Mouse (Mus musculus): Measurements from ENCODE around the gene Tmem80. TPM values are rescaled to one million over a fixed set of nuclear protein-coding genes. Genes with fewer than 3 reads are reported as not detected.

Gene Tmem80
- polyA plus RNA-seq (2015; fragmentation: Nextera tagmentation; extraction: Ambion mirVana): 52.8 and 54.4 TPM in 2 replicates

GRCm38 (mm10) chr7:141327469-141328372 lies at the start of gene Tmem80, which contains the start of gene Deaf1:
TSS of gene Tmem80 (plus strand) at chr7:141327739.
TSS of gene Deaf1 (minus strand) at chr7:141327690.
- H3K9ac ChIP-seq: peak within 1 kb of the TSS; percentile 80
- H3K9me3 ChIP-seq (replicated peaks): no peaks in the 10 kb centered on the region
- H3K4me2 ChIP-seq: peak within 1 kb of the TSS; percentile 98
- H3K4me1 ChIP-seq: peaks cover 26% of the 10 kb centered on the region
- H3K27ac ChIP-seq: peak within 1 kb of the TSS; percentile 96
- peak within 1 kb of the TSS; percentile 57 for H3K4me3 ChIP-seq (replicated peaks)
- peak; percentile 96 for ATAC-seq (replicated peaks; ENCODE audit: low FRiP score)
- H3K36me3 ChIP-seq: peaks cover 20% of the 10 kb centered on the region
- no peaks in the 10 kb centered on the region for H3K27me3 ChIP-seq
- under 1% methylated on average over 105 of the region's 105 CpGs for WGBS

GRCm38 (mm10) chr7:141278766-141279590 lies 48.6 kb upstream of the Tmem80 start, which contains the start of gene Sct:
TSS of gene Sct (minus strand) at chr7:141279133.
- no peaks in the 10 kb centered on the region for H3K9me3 ChIP-seq (replicated peaks)
- H3K4me2 ChIP-seq: peak within 1 kb of the TSS; percentile 88
- no peaks in the 10 kb centered on the region for H3K36me3 ChIP-seq
- H3K4me1 ChIP-seq: peaks cover 46% of the 10 kb centered on the region
- peak within 1 kb of the TSS; percentile 48 for H3K4me3 ChIP-seq (replicated peaks)
- WGBS: 2% methylated on average over 46 of the region's 46 CpGs
- ATAC-seq (replicated peaks; ENCODE audit: low FRiP score): peak; percentile 52
- no peak within 1 kb of the TSS for H3K27ac ChIP-seq
- H3K27me3 ChIP-seq: no peaks in the 10 kb centered on the region
- peak within 1 kb of the TSS; percentile 51 for H3K9ac ChIP-seq

GRCm38 (mm10) chr7:141281442-141281841 lies 46.1 kb upstream of the Tmem80 start:
- H3K4me3 ChIP-seq (replicated peaks): no peak overlapping the region
- no peaks in the 10 kb centered on the region for H3K36me3 ChIP-seq
- no peak overlapping the region for H3K9ac ChIP-seq
- peak overlapping the region; percentile 70 for H3K27ac ChIP-seq
- ATAC-seq (replicated peaks; ENCODE audit: low FRiP score): peak; percentile 57; the same call in 1 of the 2 replicates
- H3K27me3 ChIP-seq: no peaks in the 10 kb centered on the region
- H3K4me2 ChIP-seq: no peak overlapping the region
- H3K4me1 ChIP-seq: peaks cover 35% of the 10 kb centered on the region
- H3K9me3 ChIP-seq (replicated peaks): no peaks in the 10 kb centered on the region
- 59% methylated on average over 6 of the region's 6 CpGs for WGBS

GRCm38 (mm10) chr7:141282756-141283155 lies 44.8 kb upstream of the Tmem80 start:
- H3K4me1 ChIP-seq: peaks cover 22% of the 10 kb centered on the region
- no peak overlapping the region for H3K4me2 ChIP-seq
- no peaks in the 10 kb centered on the region for H3K27me3 ChIP-seq
- no peaks in the 10 kb centered on the region for H3K36me3 ChIP-seq
- 84% methylated on average over 4 of the region's 4 CpGs for WGBS
- H3K27ac ChIP-seq: no peak overlapping the region
- H3K4me3 ChIP-seq (replicated peaks): no peak overlapping the region
- H3K9ac ChIP-seq: no peak overlapping the region
- H3K9me3 ChIP-seq (replicated peaks): no peaks in the 10 kb centered on the region
- ATAC-seq (replicated peaks; ENCODE audit: low FRiP score): no peak

- H3K4me3 ChIP-seq (replicated peaks): no peak overlapping the region
Measured at GRCm38 (mm10) chr7:141288042-141288441, 39.5 kb upstream of the Tmem80 start.

GRCm38 (mm10) chr7:141291921-141292582 lies 35.5 kb upstream of the Tmem80 start, which contains the start of gene Drd4:
TSS of gene Drd4 (plus strand) at chr7:141292006.
- no peaks in the 10 kb centered on the region for H3K9me3 ChIP-seq (replicated peaks)
- H3K27me3 ChIP-seq: peaks cover 62% of the 10 kb centered on the region
- peak within 1 kb of the TSS; percentile 37 for H3K9ac ChIP-seq
- peaks cover 33% of the 10 kb centered on the region for H3K4me1 ChIP-seq
- peaks cover 6% of the 10 kb centered on the region for H3K36me3 ChIP-seq
- peak; percentile 70; the same call in 1 of the 2 replicates for ATAC-seq (replicated peaks; ENCODE audit: low FRiP score)
- H3K4me2 ChIP-seq: peak within 1 kb of the TSS; percentile 95
- peak within 1 kb of the TSS; percentile 54 for H3K4me3 ChIP-seq (replicated peaks)
- H3K27ac ChIP-seq: no peak within 1 kb of the TSS
- WGBS: 2% methylated on average over 46 of the region's 46 CpGs

More at GRCm38 (mm10) chr7:141288042-141288441, 39.5 kb upstream of the Tmem80 start:
- H3K9me3 ChIP-seq (replicated peaks): no peaks in the 10 kb centered on the region
- H3K36me3 ChIP-seq: no peaks in the 10 kb centered on the region
- no peak overlapping the region for H3K27ac ChIP-seq
- ATAC-seq (replicated peaks; ENCODE audit: low FRiP score): no peak
- 79% methylated on average over 3 of the region's 3 CpGs for WGBS
- no peak overlapping the region for H3K4me2 ChIP-seq
- peaks cover 32% of the 10 kb centered on the region for H3K27me3 ChIP-seq
- peaks cover 16% of the 10 kb centered on the region for H3K4me1 ChIP-seq
- H3K9ac ChIP-seq: no peak overlapping the region

GRCm38 (mm10) chr7:141292583-141293388 lies 34.8 kb upstream of the Tmem80 start:
- WGBS: 45% methylated on average over 15 of the region's 15 CpGs
- no peaks in the 10 kb centered on the region for H3K9me3 ChIP-seq (replicated peaks)
- peak overlapping the region; percentile 37; the same call in 1 of the 2 replicates for H3K9ac ChIP-seq
- no peak overlapping the region for H3K27ac ChIP-seq
- H3K4me2 ChIP-seq: peak overlapping the region; percentile 95
- H3K27me3 ChIP-seq: peaks cover 62% of the 10 kb centered on the region
- H3K36me3 ChIP-seq: peaks cover 12% of the 10 kb centered on the region
- peak overlapping the region; percentile 54 for H3K4me3 ChIP-seq (replicated peaks)
- no peak for ATAC-seq (replicated peaks; ENCODE audit: low FRiP score)
- peaks cover 33% of the 10 kb centered on the region for H3K4me1 ChIP-seq

GRCm38 (mm10) chr7:141293852-141294471 lies 33.6 kb upstream of the Tmem80 start:
- H3K27me3 ChIP-seq: peaks cover 62% of the 10 kb centered on the region
- H3K4me1 ChIP-seq: peaks cover 33% of the 10 kb centered on the region
- peak overlapping the region; percentile 43 for H3K4me3 ChIP-seq (replicated peaks)
- H3K9ac ChIP-seq: peak overlapping the region; percentile 36
- H3K9me3 ChIP-seq (replicated peaks): no peaks in the 10 kb centered on the region
- peak overlapping the region; percentile 73 for H3K4me2 ChIP-seq
- H3K36me3 ChIP-seq: peaks cover 17% of the 10 kb centered on the region
- 0 out of 2 replicates have a peak, but pooled peaks have one; percentile 19 for ATAC-seq (replicated peaks; ENCODE audit: low FRiP score)
- no peak overlapping the region for H3K27ac ChIP-seq
- WGBS: under 1% methylated on average over 52 of the region's 53 CpGs

GRCm38 (mm10) chr7:141294479-141294878 lies 33.1 kb upstream of the Tmem80 start:
- Histone ChIP-seq H3K9ac (no peak overlapping the region; the same call in 1 of the 2 replicates), H3K4me1 (peaks cover 33% of the 10 kb centered on the region), H3K27ac (no peak overlapping the region), H3K9me3 (replicated peaks) (no peaks in the 10 kb centered on the region), H3K27me3 (peaks cover 62% of the 10 kb centered on the region), H3K36me3 (peaks cover 22% of the 10 kb centered on the region), H3K4me2 (peak overlapping the region; percentile 73), H3K4me3 (replicated peaks) (peak overlapping the region; percentile 43)
- 6% methylated on average over 20 of the region's 22 CpGs for WGBS
- ATAC-seq (replicated peaks; ENCODE audit: low FRiP score): no peak

- Histone ChIP-seq H3K4me3 (replicated peaks) (no peak overlapping the region), H3K27ac (no peak overlapping the region), H3K4me2 (no peak overlapping the region), H3K27me3 (peaks cover 30% of the 10 kb centered on the region), H3K9me3 (replicated peaks) (no peaks in the 10 kb centered on the region), H3K36me3 (peaks cover 58% of the 10 kb centered on the region), H3K9ac (no peak overlapping the region), H3K4me1 (peaks cover 17% of the 10 kb centered on the region)
- no peak for ATAC-seq (replicated peaks; ENCODE audit: low FRiP score)
- 69% methylated on average over 3 of the region's 3 CpGs for WGBS
Measured at GRCm38 (mm10) chr7:141297926-141298650, 29.5 kb upstream of the Tmem80 start.

Data from kidney, embryonic 15.5 days (tissue).